Mouse (Mus musculus) liver, postnatal 0 days (tissue): ENCODE results near the gene Hist1h2af.

ENCODE experiments used
- CTCF ChIP-seq: sonication (generic); IDR thresholded peaks from 2 replicates; pipeline ENCODE4 v1.5.1; 2016; ENCODE audit warnings: antibody characterized with exemption, low read depth
- EP300 ChIP-seq: IDR thresholded peaks from 2 replicates; pipeline ENCODE4 v1.6.1; 2016; ENCODE audit warnings: antibody characterized with exemption, low read depth, mild to moderate bottlenecking

DNA sequence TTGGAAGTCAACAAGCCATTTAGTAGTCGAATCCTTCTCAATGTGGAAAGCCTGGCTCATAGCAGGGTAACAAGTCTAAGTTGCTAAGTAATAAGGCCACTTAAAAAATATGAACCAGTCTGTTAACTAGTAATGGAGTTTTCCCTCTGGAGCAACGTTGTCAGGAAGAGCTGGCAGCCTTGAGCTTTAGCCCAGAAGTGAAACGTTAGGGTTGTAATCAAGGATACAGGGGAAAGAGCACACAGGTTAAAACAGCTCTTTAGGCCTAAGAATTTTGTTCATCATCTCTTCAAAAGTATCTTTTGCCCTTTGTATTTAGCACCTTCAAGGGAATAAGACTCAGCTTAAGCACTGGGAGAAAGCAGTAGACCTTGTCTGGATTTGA is 17.0 kb downstream of the Hist1h2af start:
- TF ChIP-seq CTCF (no peak), EP300 (no peak)
